Mouse (Mus musculus): Measurements from ENCODE around the gene Atf7ip. TPM values are rescaled to one million over a fixed set of nuclear protein-coding genes. Genes with fewer than 3 reads are reported as not detected.
"Not testable (repeated sequence)": the region's sequence is repeated elsewhere in the genome, so short reads cannot be mapped to it uniquely, and the experiment has no call there.

Atf7ip gene
- total RNA-seq (2021): 100 to 1,000 TPM; 103 to 116 TPM
- long read RNA-seq, experiment 1, full-length matches to known transcripts: 1 of 5 reads
- long read RNA-seq, experiment 1, partial matches to known transcripts: 1 of 5 reads
- long read RNA-seq, experiment 1, other reads (novel, unspliced or antisense): 3 of 5 reads
- long read RNA-seq, experiment 2, full-length matches to known transcripts: 2 of 9 reads
- long read RNA-seq, experiment 2, partial matches to known transcripts: 5 of 9 reads
- long read RNA-seq, experiment 2, other reads (novel, unspliced or antisense): 2 of 9 reads

GRCm38 (mm10) chr6:136505867-136506266 lies at the start of gene Atf7ip:
Gene Atf7ip (plus strand): TSS chr6:136506167.
- H3K4me3 ChIP-seq; DNase-seq (ENCODE audit: low spot score in 2 of 2); H3K27ac ChIP-seq: not testable (repeated sequence)

- Histone ChIP-seq H3K4me3 (no peak overlapping the region), H3K27ac (no peak overlapping the region)
- no peak for DNase-seq (ENCODE audit: low spot score in 2 of 2)
- no peak for TF ChIP-seq CTCF (conservative IDR thresholded peaks at IDR 0.05)
Measured at GRCm38 (mm10) chr6:136456302-136456701, 49.7 kb upstream of the Atf7ip start.

- Histone ChIP-seq H3K27ac (no peak overlapping the region), H3K4me3 (no peak overlapping the region)
- DNase-seq (ENCODE audit: low spot score in 2 of 2): no peak
- TF ChIP-seq CTCF (conservative IDR thresholded peaks at IDR 0.05): no peak
Measured at GRCm38 (mm10) chr6:136459156-136459555, 46.8 kb upstream of the Atf7ip start.

GRCm38 (mm10) chr6:136463491-136463890 lies 42.5 kb upstream of the Atf7ip start:
- no peak for TF ChIP-seq CTCF (conservative IDR thresholded peaks at IDR 0.05)
- DNase-seq (ENCODE audit: low spot score in 2 of 2): no peak
- Histone ChIP-seq H3K27ac (no peak overlapping the region; the same call in 1 of the 2 replicates), H3K4me3 (no peak overlapping the region)

- peak overlapping the region; percentile 92; the same call in 1 of the 2 replicates for H3K27ac ChIP-seq
- no peak for DNase-seq (ENCODE audit: low spot score in 2 of 2)
- TF ChIP-seq CTCF (conservative IDR thresholded peaks at IDR 0.05): no peak
- no peak overlapping the region for H3K4me3 ChIP-seq
Measured at GRCm38 (mm10) chr6:136464121-136464621, 41.8 kb upstream of the Atf7ip start.

- DNase-seq (ENCODE audit: low spot score in 2 of 2): no peak
- Histone ChIP-seq H3K4me3 (no peak overlapping the region), H3K27ac (peak overlapping the region; percentile 92; the same call in 1 of the 2 replicates)
- no peak for TF ChIP-seq CTCF (conservative IDR thresholded peaks at IDR 0.05)
Measured at GRCm38 (mm10) chr6:136465021-136465420, 40.9 kb upstream of the Atf7ip start.

GRCm38 (mm10) chr6:136465959-136466381 lies 40.0 kb upstream of the Atf7ip start:
- TF ChIP-seq CTCF (conservative IDR thresholded peaks at IDR 0.05): peak; percentile 83
- peak; percentile 66 to 73 for DNase-seq (ENCODE audit: low spot score in 2 of 2)
- Histone ChIP-seq H3K4me3 (peak overlapping the region; percentile 41), H3K27ac (peak overlapping the region; percentile 92)

- H3K27ac ChIP-seq: peak overlapping the region; percentile 92
- TF ChIP-seq CTCF (conservative IDR thresholded peaks at IDR 0.05): peak; percentile 92
- no peak overlapping the region for H3K4me3 ChIP-seq
- peak in 1 of 2 experiments; percentile 86 for DNase-seq (ENCODE audit: low spot score in 2 of 2)
Measured at GRCm38 (mm10) chr6:136466956-136467750, 38.8 kb upstream of the Atf7ip start.

GRCm38 (mm10) chr6:136467837-136468236 lies 38.1 kb upstream of the Atf7ip start:
- no peak overlapping the region for H3K4me3 ChIP-seq
- DNase-seq (ENCODE audit: low spot score in 2 of 2): no peak
- H3K27ac ChIP-seq: peak overlapping the region; percentile 92
- no peak for TF ChIP-seq CTCF (conservative IDR thresholded peaks at IDR 0.05)

- DNase-seq (ENCODE audit: low spot score in 2 of 2): peak; percentile 80 to 91
- no peak for TF ChIP-seq CTCF (conservative IDR thresholded peaks at IDR 0.05)
- Histone ChIP-seq H3K27ac (peak overlapping the region; percentile 92), H3K4me3 (no peak overlapping the region)
Measured at GRCm38 (mm10) chr6:136468401-136468912, 37.5 kb upstream of the Atf7ip start.

- Histone ChIP-seq H3K27ac (peak overlapping the region; percentile 92), H3K4me3 (no peak overlapping the region)
- TF ChIP-seq CTCF (conservative IDR thresholded peaks at IDR 0.05): no peak
- no peak for DNase-seq (ENCODE audit: low spot score in 2 of 2)
Measured at GRCm38 (mm10) chr6:136468974-136469792, 36.8 kb upstream of the Atf7ip start.

GRCm38 (mm10) chr6:136469807-136470206 lies 36.2 kb upstream of the Atf7ip start:
- Histone ChIP-seq H3K27ac (peak overlapping the region; percentile 92), H3K4me3 (no peak overlapping the region)
- TF ChIP-seq CTCF (conservative IDR thresholded peaks at IDR 0.05): no peak
- DNase-seq (ENCODE audit: low spot score in 2 of 2): no peak
